Mouse (Mus musculus) neural tube, embryonic 11.5 days (tissue): ENCODE results near the gene Pde10a. TPM values are rescaled to one million over a fixed set of nuclear protein-coding genes. Genes with fewer than 3 reads are reported as not detected.

Source experiments
- ATAC-seq: fragments of 200-750 bp; cut with Nextera tagmentation; 2 replicates; pipeline ENCODE4 v1.8.0; 2017; ENCODE audit warnings: moderate number of reproducible peaks, mild to moderate bottlenecking, moderate TSS enrichment, moderate library complexity; ENCODE audit not compliant: insufficient read depth, low FRiP score, low TSS enrichment
- DNase-seq: peaks from one replicate; pipeline ENCODE4 v3.0.0-alpha.2; 2015; ENCODE audit warnings: low spot score
- H3K27ac ChIP-seq: fragments of 300-500 bp; sonication (generic); 2 replicates; pipeline ENCODE4 v1.5.1; 2014; ENCODE audit warnings: low read depth, mild to moderate bottlenecking, low read length
- H3K27me3 ChIP-seq: fragments of 300-500 bp; sonication (generic); 2 replicates; pipeline ENCODE4 v1.6.1; 2014; ENCODE audit warnings: mild to moderate bottlenecking, low read length, mixed read lengths; ENCODE audit not compliant: control insufficient read depth, insufficient read depth
- H3K36me3 ChIP-seq: fragments of 300-500 bp; sonication (generic); 2 replicates; pipeline ENCODE4 v1.6.1; 2014; ENCODE audit warnings: mild to moderate bottlenecking, low read length, moderate library complexity, mixed read lengths; ENCODE audit not compliant: control insufficient read depth, insufficient read depth
- H3K4me1 ChIP-seq: fragments of 300-500 bp; sonication (generic); 2 replicates; pipeline ENCODE4 v1.6.1; 2014; ENCODE audit warnings: low read length, mixed read lengths; ENCODE audit not compliant: control insufficient read depth, insufficient read depth
- H3K4me2 ChIP-seq: fragments of 300-500 bp; sonication (generic); 2 replicates; pipeline ENCODE4 v1.6.1; 2014; ENCODE audit warnings: low read depth, mild to moderate bottlenecking, moderate library complexity
- H3K4me3 ChIP-seq: fragments of 300-500 bp; sonication (generic); 2 replicates; pipeline ENCODE4 v1.5.1; 2014; ENCODE audit warnings: low read depth, low read length
- H3K9ac ChIP-seq: fragments of 300-500 bp; sonication (generic); 2 replicates; pipeline ENCODE4 v1.6.1; 2014; ENCODE audit warnings: mild to moderate bottlenecking, low read length
- H3K9me3 ChIP-seq: fragments of 300-500 bp; sonication (generic); 2 replicates; pipeline ENCODE4 v1.6.1; 2016; ENCODE audit warnings: low read length; ENCODE audit not compliant: control insufficient read depth
- WGBS: fragments of 180-500 bp; shearing (Covaris S2); extraction: QIAGEN DNeasy Blood & Tissue Kit; methylation state at CpG from one replicate; pipeline ENCODE4 v1.1.7; 2014; 5-methylcytosine and 5-hydroxymethylcytosine counted together
- polyA plus RNA-seq: library from polyadenylated mRNA; unstranded; fragments of >200 nt; fragmentation: Nextera tagmentation; extraction: Ambion mirVana; gene quantifications from 2 replicates; pipeline ENCODE4 v1.2.1, GENCODE M21; 2014

The Pde10a gene
- polyA plus RNA-seq, 1 experiment from 2014 or later, result 5.9 TPM

DNA sequence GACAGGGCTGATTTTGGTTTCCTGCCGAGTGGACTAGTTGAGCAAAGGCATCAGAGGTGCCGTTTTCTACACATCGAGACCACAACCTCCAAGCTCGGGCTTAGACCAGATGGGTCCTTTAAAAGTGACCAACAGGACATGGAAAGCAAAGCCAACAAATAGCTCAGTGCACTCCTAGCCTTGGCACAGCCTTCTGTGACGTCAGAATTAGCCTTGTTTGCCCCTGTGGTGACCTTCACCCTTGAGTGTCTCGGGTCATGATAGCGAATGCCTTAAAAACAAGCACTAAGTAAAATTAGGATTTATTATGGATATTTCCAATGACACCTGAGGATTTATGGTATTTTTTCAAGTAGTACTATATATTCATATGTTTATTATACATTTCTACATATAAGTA is 267.4 kb downstream of the Pde10a start:
- Histone ChIP-seq H3K9me3 (no peaks in the 10 kb centered on the region), H3K4me1 (no peaks in the 10 kb centered on the region), H3K9ac (no peak overlapping the region), H3K27me3 (peaks cover 3% of the 10 kb centered on the region), H3K36me3 (no peaks in the 10 kb centered on the region), H3K27ac (no peak overlapping the region), H3K4me3 (no peak overlapping the region), H3K4me2 (no peak overlapping the region)
- DNase-seq (no peak), ATAC-seq (no peak)
- WGBS, result 66% methylated on average over 7 of the region's 7 CpGs

DNA sequence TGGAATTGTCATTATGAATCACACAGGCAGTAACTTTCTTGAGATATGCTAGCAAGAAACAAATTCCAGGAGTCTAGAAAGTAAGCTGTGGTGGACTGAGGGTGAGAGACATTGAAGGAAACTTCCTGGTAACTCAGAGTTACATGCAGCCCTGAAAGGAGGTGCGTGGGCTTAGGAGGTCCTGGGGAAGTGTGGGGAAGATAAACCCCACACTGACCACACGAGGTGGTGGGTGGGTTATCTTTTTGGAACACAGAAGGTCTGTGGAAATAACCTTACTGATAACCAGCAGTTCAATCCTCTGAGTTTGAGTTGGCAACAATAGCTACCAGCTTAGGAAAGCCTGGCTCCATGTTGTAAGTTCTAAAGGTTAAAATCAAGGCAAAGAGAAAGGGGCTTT is 272.5 kb downstream of the Pde10a start:
- Histone ChIP-seq H3K9me3 (no peaks in the 10 kb centered on the region), H3K9ac (no peak overlapping the region)

DNA sequence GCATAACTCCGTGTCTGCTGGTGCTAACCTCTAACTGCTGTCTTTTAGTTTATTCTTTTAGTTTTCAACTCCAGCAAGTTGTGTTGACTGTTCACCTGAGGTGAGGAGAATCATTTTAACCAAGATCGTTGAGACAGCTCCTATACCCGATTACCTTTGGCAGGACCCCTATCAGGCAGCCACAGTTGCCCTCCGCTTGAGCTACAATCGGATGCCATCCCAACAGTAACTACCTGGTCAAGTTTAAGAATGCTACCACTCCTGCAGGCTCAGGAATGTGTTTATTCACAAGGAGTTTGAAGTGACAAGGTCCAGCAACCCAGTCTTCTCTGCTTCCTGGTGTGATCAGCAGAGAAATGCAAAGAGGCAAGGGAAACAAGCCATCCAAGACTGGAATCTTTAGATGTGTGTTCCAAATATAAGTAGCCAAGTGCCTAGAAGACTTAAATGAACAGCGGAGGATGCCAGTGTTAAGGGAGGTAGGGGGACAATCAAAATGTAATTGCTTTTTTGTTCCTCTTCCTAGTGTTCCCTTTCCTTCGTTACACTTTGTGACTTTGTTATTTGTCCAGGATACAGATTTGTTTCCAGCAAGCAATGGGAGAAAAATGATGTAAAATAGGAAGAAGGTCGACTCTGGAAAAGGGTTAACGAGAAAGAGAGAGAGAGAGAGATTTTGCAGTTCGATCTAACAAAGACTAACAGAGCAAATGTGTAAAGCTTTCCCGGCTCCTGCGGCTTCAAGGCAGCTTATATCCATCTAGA is 273.5 kb downstream of the Pde10a start:
- 3% methylated on average over 12 of the region's 12 CpGs for whole genome bisulfite sequencing
- peak; percentile 43 for DNase-seq
- Histone ChIP-seq H3K4me2 (no peak overlapping the region), H3K9ac (no peak overlapping the region), H3K9me3 (no peaks in the 10 kb centered on the region), H3K4me1 (peaks cover 5% of the 10 kb centered on the region; the same call in 1 of the 2 replicates), H3K36me3 (no peaks in the 10 kb centered on the region), H3K27ac (no peak overlapping the region), H3K27me3 (peaks cover 33% of the 10 kb centered on the region), H3K4me3 (no peak overlapping the region)
- ATAC-seq, result no peak

More for the DNA sequence above, 272.5 kb downstream of the Pde10a start:
- H3K27ac ChIP-seq, result no peak overlapping the region
- H3K27me3 ChIP-seq, result peaks cover 29% of the 10 kb centered on the region
- H3K4me2 ChIP-seq, result no peak overlapping the region
- H3K4me1 ChIP-seq, result peaks cover 2% of the 10 kb centered on the region; the same call in 1 of the 2 replicates
- ATAC-seq, result no peak
- 23% methylated on average over 2 of the region's 2 CpGs for WGBS
- no peaks in the 10 kb centered on the region for H3K36me3 ChIP-seq
- no peak for DNase-seq
- H3K4me3 ChIP-seq, result no peak overlapping the region

DNA sequence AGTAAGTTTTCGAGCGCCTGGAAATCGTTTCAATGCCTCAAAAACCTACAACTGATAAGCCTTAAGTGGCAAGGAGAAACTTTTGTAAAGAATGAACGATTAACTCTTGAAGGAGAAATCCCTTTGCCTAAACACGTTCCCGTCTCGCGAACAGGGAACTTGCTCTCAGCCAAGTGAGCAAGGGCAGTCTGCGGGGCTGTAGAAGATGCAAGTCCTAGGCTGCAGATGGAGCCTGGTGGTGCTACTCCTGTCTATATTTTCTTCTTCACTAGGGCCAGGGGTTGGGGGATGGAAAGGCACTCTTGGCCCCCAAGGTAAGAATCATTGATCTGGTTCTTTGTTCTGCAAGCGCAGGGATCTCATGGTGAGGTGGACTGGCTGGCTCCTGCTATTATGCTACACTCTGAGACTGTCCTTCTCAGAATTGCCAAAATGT is 274.1 kb downstream of the Pde10a start:
- WGBS, result under 1% methylated on average over 10 of the region's 10 CpGs
- Histone ChIP-seq H3K4me3 (no peak overlapping the region), H3K4me1 (peaks cover 5% of the 10 kb centered on the region), H3K27ac (no peak overlapping the region), H3K27me3 (peaks cover 36% of the 10 kb centered on the region), H3K9me3 (no peaks in the 10 kb centered on the region), H3K36me3 (no peaks in the 10 kb centered on the region), H3K9ac (no peak overlapping the region), H3K4me2 (no peak overlapping the region)
- ATAC-seq (no peak), DNase-seq (peak; percentile 46)

DNA sequence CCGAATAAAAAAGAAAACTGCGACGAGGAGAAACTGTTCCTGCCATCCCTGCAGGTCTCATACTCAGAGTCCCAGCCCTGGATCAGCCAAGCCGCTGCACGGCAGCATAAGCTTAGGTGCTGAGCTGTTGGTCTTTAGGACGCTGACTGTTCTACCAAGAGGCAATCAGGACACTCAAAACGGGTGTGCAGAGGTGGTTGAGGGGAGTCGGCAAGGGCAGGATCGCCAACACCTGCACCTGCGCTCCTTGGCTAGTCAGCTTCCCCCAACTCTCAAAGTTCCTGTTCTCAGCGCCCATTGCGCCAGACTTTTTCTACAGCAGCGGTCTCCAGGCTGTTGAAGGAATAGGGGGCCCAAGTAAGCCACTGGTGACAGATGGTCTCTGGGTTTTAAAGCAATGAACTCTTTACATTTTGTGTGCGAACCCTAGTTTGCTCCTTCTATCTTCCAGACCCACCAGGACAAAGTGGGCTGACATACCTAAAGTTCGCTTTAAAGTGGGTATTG is 274.8 kb downstream of the Pde10a start:
- peak; percentile 34 for DNase-seq
- Histone ChIP-seq H3K27me3 (peaks cover 36% of the 10 kb centered on the region), H3K4me3 (peak overlapping the region; percentile 74), H3K9me3 (no peaks in the 10 kb centered on the region), H3K27ac (no peak overlapping the region), H3K4me2 (peak overlapping the region; percentile 91; the same call in 1 of the 2 replicates), H3K9ac (no peak overlapping the region), H3K4me1 (peaks cover 5% of the 10 kb centered on the region), H3K36me3 (no peaks in the 10 kb centered on the region)
- no peak for ATAC-seq
- whole genome bisulfite sequencing, result 2% methylated on average over 15 of the region's 15 CpGs

DNA sequence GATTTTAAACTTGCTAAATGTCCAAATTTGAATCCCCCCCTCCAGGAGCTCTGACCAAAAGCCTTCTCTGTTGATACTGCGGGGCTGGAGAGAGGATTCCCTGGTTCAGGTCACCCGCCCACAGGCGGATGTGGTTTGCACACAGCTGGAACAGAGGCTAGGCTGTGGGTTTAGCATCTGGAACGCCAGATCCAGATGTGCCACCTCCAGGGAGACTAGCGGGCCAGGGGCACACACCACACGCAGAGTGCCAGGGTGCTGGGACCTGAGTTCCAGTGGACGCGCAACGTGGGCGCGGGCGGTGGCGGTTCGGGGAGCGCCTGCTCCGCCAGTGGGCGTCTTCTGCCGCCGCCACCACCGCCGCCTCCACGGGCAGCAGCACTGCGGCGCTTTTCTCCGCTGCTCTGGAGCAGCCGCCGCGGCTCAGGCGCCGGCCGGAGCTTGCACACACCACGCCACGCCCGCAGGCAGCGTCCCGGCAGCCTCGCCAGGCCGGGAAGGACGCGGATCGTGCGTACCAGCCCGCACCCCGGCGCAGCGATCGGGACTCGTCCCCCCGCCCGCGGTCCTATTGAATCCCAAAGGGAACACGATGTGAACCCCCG is 275.4 kb downstream of the Pde10a start:
- peak; percentile 66 for ATAC-seq
- WGBS, result under 1% methylated on average over 48 of the region's 53 CpGs
- H3K27me3 ChIP-seq, result peaks cover 36% of the 10 kb centered on the region
- H3K9me3 ChIP-seq, result no peaks in the 10 kb centered on the region
- peak; percentile 79 for DNase-seq
- peak overlapping the region; percentile 74 for H3K4me3 ChIP-seq
- peak overlapping the region; percentile 86 for H3K9ac ChIP-seq
- H3K4me2 ChIP-seq, result peak overlapping the region; percentile 91
- peaks cover 5% of the 10 kb centered on the region for H3K4me1 ChIP-seq
- H3K36me3 ChIP-seq, result no peaks in the 10 kb centered on the region
- peak overlapping the region; percentile 75 for H3K27ac ChIP-seq

DNA sequence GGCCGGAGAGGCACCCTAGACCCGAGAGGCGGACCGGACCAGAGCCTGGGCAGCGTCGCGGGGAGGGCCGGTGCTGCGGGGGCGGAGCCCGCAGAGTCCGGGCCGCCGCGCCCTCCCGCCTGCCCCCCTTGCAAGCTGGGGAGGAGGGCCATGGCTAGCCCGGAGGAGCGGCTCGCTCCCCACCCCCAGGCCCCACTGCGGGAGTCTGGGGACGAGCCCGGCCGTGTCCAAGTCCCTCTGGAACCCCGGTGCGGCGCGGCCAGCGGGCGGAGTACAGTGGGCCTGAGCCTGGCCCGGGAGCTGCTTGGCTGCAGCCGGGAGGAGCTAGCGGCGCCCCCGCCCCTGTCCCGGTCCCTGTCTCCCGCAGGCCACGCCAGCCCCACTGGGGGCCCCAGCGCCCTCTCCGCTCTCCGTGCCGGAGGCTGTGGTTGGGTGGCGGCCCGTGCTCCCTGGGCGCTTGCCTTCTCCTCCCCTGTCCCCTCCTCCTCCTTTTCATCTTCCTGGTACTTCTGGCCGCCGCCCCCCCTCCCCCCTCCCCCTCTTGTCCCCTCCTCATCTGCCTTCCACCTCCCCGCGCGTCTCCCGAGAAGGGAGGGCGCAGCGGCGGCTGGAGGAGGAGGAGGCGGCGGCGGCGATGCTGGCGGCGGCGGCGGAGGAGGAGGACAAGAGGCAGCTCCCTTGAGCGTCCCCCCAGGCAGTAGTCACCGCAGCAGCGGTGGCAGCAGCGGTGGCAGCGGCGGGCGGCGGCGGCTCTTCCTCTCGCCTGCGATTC is 276.1 kb downstream of the Pde10a start:
- Histone ChIP-seq H3K9ac (peak overlapping the region; percentile 86), H3K4me3 (peak overlapping the region; percentile 74), H3K9me3 (no peaks in the 10 kb centered on the region), H3K27ac (peak overlapping the region; percentile 75), H3K4me2 (peak overlapping the region; percentile 91), H3K36me3 (no peaks in the 10 kb centered on the region), H3K4me1 (peaks cover 5% of the 10 kb centered on the region), H3K27me3 (peaks cover 36% of the 10 kb centered on the region)
- peak; percentile 78 for DNase-seq
- peak; percentile 79 for ATAC-seq
- WGBS, result 0% methylated on average over 29 of the region's 72 CpGs

DNA sequence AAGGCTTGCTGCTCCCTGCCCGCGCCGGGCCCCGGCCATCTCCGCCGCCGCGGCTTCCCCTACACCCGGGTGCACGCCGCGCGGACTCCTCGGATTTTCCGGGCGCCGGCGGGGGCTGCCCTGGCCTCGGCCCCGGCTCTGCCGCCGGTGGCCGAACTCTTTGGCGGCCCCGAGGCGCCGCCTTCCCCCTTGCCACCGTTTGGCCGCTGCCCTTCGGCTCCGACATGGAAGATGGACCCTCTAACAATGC is 276.6 kb downstream of the Pde10a start:
- H3K4me1 ChIP-seq, result peaks cover 5% of the 10 kb centered on the region
- H3K4me2 ChIP-seq, result peak overlapping the region; percentile 91
- no peaks in the 10 kb centered on the region for H3K36me3 ChIP-seq
- 0% methylated on average over 24 of the region's 31 CpGs for WGBS
- peaks cover 36% of the 10 kb centered on the region for H3K27me3 ChIP-seq
- H3K9me3 ChIP-seq, result no peaks in the 10 kb centered on the region
- peak overlapping the region; percentile 74 for H3K4me3 ChIP-seq
- H3K9ac ChIP-seq, result peak overlapping the region; percentile 86
- no peak for DNase-seq
- ATAC-seq, result no peak; the same call in 1 of the 2 replicates
- peak overlapping the region; percentile 75 for H3K27ac ChIP-seq
